In the genomic region with DNA sequence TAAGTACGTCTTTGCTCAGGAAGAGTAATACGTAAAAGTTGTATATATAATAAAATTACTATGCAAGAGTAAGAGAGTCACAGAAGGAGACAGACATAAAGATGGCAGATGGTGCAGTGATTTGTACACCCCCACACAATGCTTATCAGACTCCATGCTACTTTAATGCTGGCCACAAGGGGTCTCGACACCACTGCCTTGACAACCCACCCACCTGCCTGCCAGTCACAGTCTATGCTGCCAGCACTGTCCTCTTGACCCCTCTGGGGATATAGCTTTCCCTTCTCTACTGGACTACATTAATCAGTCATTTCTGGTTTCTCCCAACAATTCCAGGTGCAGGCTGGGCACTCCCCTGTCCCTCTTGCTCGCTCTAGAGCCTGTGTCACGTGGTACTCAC, we compare ENCODE assay signal across 19 mouse cellular contexts. TPM values are rescaled to one million over a fixed set of nuclear protein-coding genes. Genes with fewer than 3 reads are reported as not detected.
A peak's percentile ranks its signal among the peaks of the same experiment; 100 is the strongest.
DNase-seq lines count a peak whose midpoint lies in the region; ATAC-seq lines count a peak whose summit lies in the region.
"Had no signal": no experiment of that assay in that cellular context is flagged by ENCODE, and none has a peak within 500 bp of the region (broad histone marks: within the 10 kb centered on the region; RNA-seq: fewer than 3 reads in every experiment).

No protein-coding gene starts in this region.

- no peak overlapping the region for H3K27ac ChIP-seq in kidney, embryonic 16.5 days (ENCODE audit: low read length)
- H3K27ac ChIP-seq in midbrain, embryonic 13.5 days = no peak overlapping the region
- no peak overlapping the region for H3K27ac ChIP-seq in midbrain, embryonic 16.5 days (ENCODE audit: low read length)
- H3K27ac ChIP-seq: embryonic facial prominence, embryonic 15.5 days; gastrocnemius, adult 2 months; liver, embryonic 15.5 days; midbrain, embryonic 12.5 days had no signal

- no peak overlapping the region for H3K4me2 ChIP-seq in kidney, embryonic 16.5 days (replicated peaks; ENCODE audit: low read depth, low read length)
- H3K4me2 ChIP-seq in midbrain, embryonic 13.5 days (replicated peaks) = no peak overlapping the region
- H3K4me2 ChIP-seq in midbrain, embryonic 16.5 days (ENCODE audit: low read length) = no peak overlapping the region
- H3K4me2 ChIP-seq: embryonic facial prominence, embryonic 15.5 days; liver, embryonic 15.5 days; midbrain, embryonic 12.5 days had no signal

- no peak overlapping the region for H3K4me3 ChIP-seq in kidney, embryonic 16.5 days (ENCODE audit: low read length)
- H3K4me3 ChIP-seq in midbrain, embryonic 13.5 days (replicated peaks) = no peak overlapping the region
- no peak overlapping the region for H3K4me3 ChIP-seq in midbrain, embryonic 16.5 days (ENCODE audit: low read depth, low read length)
- H3K4me3 ChIP-seq: embryonic facial prominence, embryonic 15.5 days; gastrocnemius, adult 2 months; liver, embryonic 15.5 days; midbrain, embryonic 12.5 days had no signal

- H3K9ac ChIP-seq in kidney, embryonic 16.5 days (replicated peaks; ENCODE audit: low read length) = no peak overlapping the region
- no peak overlapping the region for H3K9ac ChIP-seq in midbrain, embryonic 13.5 days (replicated peaks)
- H3K9ac ChIP-seq in midbrain, embryonic 16.5 days (ENCODE audit: low read depth, low read length) = no peak overlapping the region
- H3K9ac ChIP-seq: embryonic facial prominence, embryonic 15.5 days; liver, embryonic 15.5 days; midbrain, embryonic 12.5 days had no signal

- peaks cover 83% of the 10 kb centered on the region for H3K36me3 ChIP-seq in kidney, embryonic 16.5 days (ENCODE audit: insufficient read depth, low read length)
- H3K36me3 ChIP-seq in midbrain, embryonic 13.5 days = peaks cover 83% of the 10 kb centered on the region
- H3K36me3 ChIP-seq in midbrain, embryonic 16.5 days (ENCODE audit: control insufficient read depth, insufficient read depth, low read length) = peaks cover 37% of the 10 kb centered on the region

- WGBS in kidney, embryonic 16.5 days = 60% methylated on average over 5 of the region's 5 CpGs
- 88% methylated on average over 5 of the region's 5 CpGs for WGBS in midbrain, embryonic 13.5 days
- 82% methylated on average over 5 of the region's 5 CpGs for WGBS in midbrain, embryonic 16.5 days

- no peaks in the 10 kb centered on the region for H3K4me1 ChIP-seq in kidney, embryonic 16.5 days (ENCODE audit: insufficient read depth, low read length)
- H3K4me1 ChIP-seq in midbrain, embryonic 13.5 days (replicated peaks) = no peaks in the 10 kb centered on the region
- H3K4me1 ChIP-seq in midbrain, embryonic 16.5 days (ENCODE audit: control insufficient read depth, insufficient read depth, low read length) = no peaks in the 10 kb centered on the region
- H3K4me1 ChIP-seq: embryonic facial prominence, embryonic 15.5 days; liver, embryonic 15.5 days; midbrain, embryonic 12.5 days had no signal

- DNase-seq in embryo, embryonic 10 days (ENCODE audit: low spot score) = peak; percentile 54
- no peak for DNase-seq in embryo, embryonic 9.5 days (ENCODE audit: extremely low spot score)
- no peak for DNase-seq in kidney, adult 9 months
- DNase-seq in retina, postnatal 1 day = peak; percentile 52
- DNase-seq in urinary bladder, postnatal 10 days (ENCODE audit: low spot score) = no peak
- DNase-seq: adrenal gland, adult 8-10 months; gastrocnemius, adult 2 months; heart, postnatal 36 days; kidney, postnatal 14 days; layer of hippocampus, postnatal 36 days; spleen, adult 18-20 months; thymus, postnatal 36 days had no signal

- H3K27me3 ChIP-seq in kidney, embryonic 16.5 days (ENCODE audit: insufficient read depth, low read length) = no peaks in the 10 kb centered on the region
- no peaks in the 10 kb centered on the region for H3K27me3 ChIP-seq in midbrain, embryonic 13.5 days
- H3K27me3 ChIP-seq in midbrain, embryonic 16.5 days (ENCODE audit: control insufficient read depth, insufficient read depth, low read depth, low read length) = no peaks in the 10 kb centered on the region
- H3K27me3 ChIP-seq: embryonic facial prominence, embryonic 15.5 days; liver, embryonic 15.5 days; midbrain, embryonic 12.5 days had no signal

- H3K9me3 ChIP-seq in kidney, embryonic 16.5 days (ENCODE audit: low read length) = peaks cover 6% of the 10 kb centered on the region; the same call in 1 of the 2 replicates
- no peaks in the 10 kb centered on the region for H3K9me3 ChIP-seq in midbrain, embryonic 13.5 days
- H3K9me3 ChIP-seq in midbrain, embryonic 16.5 days (replicated peaks; ENCODE audit: control insufficient read depth, low read length, poor library complexity, severe bottlenecking) = no peaks in the 10 kb centered on the region
- H3K9me3 ChIP-seq: embryonic facial prominence, embryonic 15.5 days; liver, embryonic 15.5 days had no signal

- ATAC-seq in kidney, embryonic 16.5 days (ENCODE audit: low FRiP score, low TSS enrichment) = peak; percentile 63; the same call in 1 of the 2 replicates
- ATAC-seq in midbrain, embryonic 13.5 days = 0 out of 2 replicates have a peak, but pooled peaks have one; percentile 17
- ATAC-seq in midbrain, embryonic 16.5 days = no peak
- ATAC-seq: forebrain, embryonic 14.5 days had no signal

RNA-seq across cellular contexts. Expression of gene Srf, which starts 22.7 kb away (rescaled TPM):
- 8.2 and 9.3 TPM in 2 replicates for polyA plus RNA-seq in kidney, embryonic 16.5 days (2015; fragmentation: Nextera tagmentation; extraction: Ambion mirVana)
- 4.1 and 6.0 TPM in 2 replicates for polyA plus RNA-seq in midbrain, embryonic 13.5 days (2015; fragmentation: Nextera tagmentation; extraction: Ambion mirVana)
- polyA plus RNA-seq in midbrain, embryonic 16.5 days (2015; fragmentation: Nextera tagmentation; extraction: Ambion mirVana) = 3.0 and 3.2 TPM in 2 replicates

RNA-seq across cellular contexts. Expression of gene Cul9, which starts 32.5 kb away (rescaled TPM):
- 6.5 TPM in 2 replicates for polyA plus RNA-seq in kidney, embryonic 16.5 days (2015; fragmentation: Nextera tagmentation; extraction: Ambion mirVana)
- 18.7 and 20.3 TPM in 2 replicates for polyA plus RNA-seq in midbrain, embryonic 13.5 days (2015; fragmentation: Nextera tagmentation; extraction: Ambion mirVana)
- 26.8 and 28.0 TPM in 2 replicates for polyA plus RNA-seq in midbrain, embryonic 16.5 days (2015; fragmentation: Nextera tagmentation; extraction: Ambion mirVana)

RNA-seq across cellular contexts. Expression of gene Ptk7, which starts 50.7 kb away (rescaled TPM):
- polyA plus RNA-seq in kidney, embryonic 16.5 days (2015; fragmentation: Nextera tagmentation; extraction: Ambion mirVana) = 153 and 157 TPM in 2 replicates
- 33.4 and 37.5 TPM in 2 replicates for polyA plus RNA-seq in midbrain, embryonic 13.5 days (2015; fragmentation: Nextera tagmentation; extraction: Ambion mirVana)
- polyA plus RNA-seq in midbrain, embryonic 16.5 days (2015; fragmentation: Nextera tagmentation; extraction: Ambion mirVana) = 26.9 and 28.8 TPM in 2 replicates

Comparison
In these comparisons a context has a peak if more than half of its experiments do, and no peak if none do; other contexts are left out.
1. DNase-seq: peak in embryo, embryonic 10 days (single experiment) and retina, postnatal 1 day (single experiment); none in embryo, embryonic 9.5 days (single experiment), kidney, adult 9 months (single experiment) and urinary bladder, postnatal 10 days (single experiment).